Mouse (Mus musculus) right cerebral cortex, postnatal 25 days (tissue): ENCODE results near the gene Crtc3.

ENCODE experiments used
- DNase-seq: peaks from one replicate; pipeline ENCODE4 v3.0.0; 2022

Crtc3 gene

DNA sequence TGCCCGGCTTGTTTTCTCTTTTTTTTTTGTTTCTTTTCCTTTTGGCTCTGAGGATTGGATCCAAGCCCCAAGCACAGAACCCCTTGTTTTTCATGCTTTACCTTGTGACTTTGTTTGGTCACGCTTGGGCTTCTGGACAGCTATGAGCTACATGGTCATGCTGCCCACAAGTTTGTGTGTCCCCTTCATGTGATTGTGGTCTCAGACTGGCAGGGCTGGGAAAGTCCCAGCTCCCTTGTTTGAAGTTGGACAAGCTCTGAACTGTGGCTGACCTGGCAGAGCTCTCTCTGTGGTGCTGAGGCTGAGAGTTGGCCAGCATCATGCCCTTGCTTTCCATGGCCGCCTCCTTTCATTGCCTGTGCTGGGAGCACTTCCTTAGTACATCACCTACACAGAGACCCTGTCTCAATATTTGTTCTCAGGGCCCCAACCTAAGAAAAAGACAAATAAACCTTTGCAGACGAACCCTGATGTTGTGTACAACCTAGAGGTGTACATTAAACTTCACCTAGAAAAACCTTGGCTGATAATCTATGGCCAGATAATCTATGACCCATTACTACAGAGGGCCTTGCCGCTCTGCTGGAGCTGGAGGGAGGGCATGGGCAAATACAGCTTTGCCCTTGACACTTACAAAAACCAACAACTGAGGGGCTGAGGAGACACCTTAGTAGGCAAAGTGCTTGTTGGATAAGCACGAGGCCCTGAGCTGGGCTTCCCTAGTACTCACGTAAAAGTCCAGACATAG lies 140.0 kb downstream of the Crtc3 start:
- DNase-seq, result no peak

DNA sequence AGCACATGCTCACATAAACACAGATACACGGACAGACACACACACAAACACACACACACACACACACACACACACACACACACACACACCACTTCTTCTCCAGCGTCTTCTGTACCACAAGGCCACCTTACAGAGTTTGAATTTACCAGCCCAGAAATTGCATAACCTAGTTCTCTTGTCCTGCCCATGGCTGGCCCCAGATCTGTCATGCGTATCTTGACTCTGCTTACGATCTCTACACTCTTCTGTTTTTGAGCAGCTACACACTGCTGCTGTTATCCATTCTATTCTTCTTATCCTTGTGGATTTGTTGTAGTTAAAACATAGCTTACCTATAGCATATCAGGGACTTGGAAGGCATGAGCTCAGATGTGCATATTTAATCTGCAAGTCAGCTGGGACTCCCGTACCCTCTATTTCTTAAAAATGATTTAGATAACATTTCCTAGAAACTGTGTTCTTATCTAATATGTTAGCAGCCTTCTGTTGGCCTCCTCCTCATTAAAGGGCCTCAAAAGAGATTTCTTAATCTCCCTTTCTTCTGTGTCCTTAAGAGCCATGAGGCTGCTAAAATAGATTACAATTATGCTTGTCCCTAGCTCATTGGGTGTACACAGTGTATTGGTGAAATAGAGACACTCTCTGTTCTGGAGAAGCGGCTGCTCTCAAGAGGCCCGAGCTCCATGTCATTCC lies 146.4 kb downstream of the Crtc3 start:
- no peak for DNase-seq

DNA sequence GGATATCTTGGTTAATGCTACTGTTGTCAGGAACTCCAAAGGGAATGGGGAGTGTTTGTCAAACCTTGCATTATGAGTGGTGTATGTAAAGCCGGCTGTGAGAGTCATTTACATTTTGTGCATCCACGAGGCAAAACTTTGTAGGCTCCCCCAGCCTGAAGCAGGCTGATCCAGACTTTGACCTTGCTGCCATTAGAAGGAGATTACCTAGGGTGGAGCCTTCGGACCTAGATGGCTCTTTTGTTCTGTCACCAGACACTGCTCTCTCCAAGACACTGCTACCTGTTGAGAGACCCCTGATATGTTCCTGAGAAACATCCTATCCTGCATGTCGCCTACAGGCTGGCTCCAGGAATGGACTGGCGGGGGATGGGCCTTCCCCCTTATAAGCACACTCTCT lies 149.1 kb downstream of the Crtc3 start:
- DNase-seq, result no peak
